Mouse (Mus musculus): ENCODE results near the gene Hdgf.
"Not testable (repeated sequence)": the region's sequence is repeated elsewhere in the genome, so short reads cannot be mapped to it uniquely, and the experiment has no call there.

Gene Hdgf

GRCm38 (mm10) chr3:87905880-87906485 lies at the start of gene Hdgf:
Hdgf (plus strand) TSS chr3:87906321.
- DNase-seq = peak; percentile 96

GRCm38 (mm10) chr3:87857666-87858065 lies 48.5 kb upstream of the Hdgf start:
- no peak for DNase-seq

- peak; percentile 34 for DNase-seq
Measured at GRCm38 (mm10) chr3:87859813-87860212, 46.3 kb upstream of the Hdgf start.

- not testable (repeated sequence) for DNase-seq
Measured at GRCm38 (mm10) chr3:87864111-87864510, 42.0 kb upstream of the Hdgf start.

- DNase-seq = no peak
Measured at GRCm38 (mm10) chr3:87877730-87878129, 28.4 kb upstream of the Hdgf start.

- no peak for DNase-seq
Measured at GRCm38 (mm10) chr3:87884291-87884690, 21.8 kb upstream of the Hdgf start.

GRCm38 (mm10) chr3:87884708-87885251 lies 21.3 kb upstream of the Hdgf start:
- DNase-seq = peak; percentile 83

GRCm38 (mm10) chr3:87885281-87886003 lies 20.7 kb upstream of the Hdgf start, which contains the start of gene Prcc:
Prcc (minus strand) TSS chr3:87885608.
- peak; percentile 96 for DNase-seq

- DNase-seq = no peak
Measured at GRCm38 (mm10) chr3:87886004-87886365, 20.1 kb upstream of the Hdgf start.

- DNase-seq = peak; percentile 71
Measured at GRCm38 (mm10) chr3:87886416-87886815, 19.7 kb upstream of the Hdgf start.

- DNase-seq = not testable (repeated sequence)
Measured at GRCm38 (mm10) chr3:87887400-87887799, 18.7 kb upstream of the Hdgf start.

- no peak for DNase-seq
Measured at GRCm38 (mm10) chr3:87891481-87891880, 14.6 kb upstream of the Hdgf start.

GRCm38 (mm10) chr3:87893367-87893905 lies 12.7 kb upstream of the Hdgf start:
- no peak for DNase-seq

GRCm38 (mm10) chr3:87899266-87899665 lies 6.9 kb upstream of the Hdgf start:
- DNase-seq = no peak

GRCm38 (mm10) chr3:87899776-87900175 lies 6.3 kb upstream of the Hdgf start:
- DNase-seq = no peak

GRCm38 (mm10) chr3:87901036-87901624 lies 5.0 kb upstream of the Hdgf start:
- no peak for DNase-seq

GRCm38 (mm10) chr3:87901959-87902358 lies 4.2 kb upstream of the Hdgf start:
- not testable (repeated sequence) for DNase-seq

- no peak for DNase-seq
Measured at GRCm38 (mm10) chr3:87903821-87904220, 2.3 kb upstream of the Hdgf start.

GRCm38 (mm10) chr3:87906601-87906980 lies 470 bp downstream of the Hdgf start:
- peak; percentile 80 for DNase-seq

- DNase-seq = peak; percentile 67
Measured at GRCm38 (mm10) chr3:87906981-87907857, 1.1 kb downstream of the Hdgf start.

GRCm38 (mm10) chr3:87907906-87908305 lies 1.8 kb downstream of the Hdgf start:
- peak; percentile 29 for DNase-seq

GRCm38 (mm10) chr3:87909381-87909780 lies 3.3 kb downstream of the Hdgf start:
- DNase-seq = peak; percentile 19

GRCm38 (mm10) chr3:87909874-87910273 lies 3.8 kb downstream of the Hdgf start:
- DNase-seq = peak; percentile 46
